Mouse (Mus musculus): ENCODE measurements around the gene Fam189a1. TPM values are rescaled to one million over a fixed set of nuclear protein-coding genes. Genes with fewer than 3 reads are reported as not detected.

The Fam189a1 gene
- polyA plus RNA-seq, 1 experiment from 2014 or later: 5.0 TPM

DNA sequence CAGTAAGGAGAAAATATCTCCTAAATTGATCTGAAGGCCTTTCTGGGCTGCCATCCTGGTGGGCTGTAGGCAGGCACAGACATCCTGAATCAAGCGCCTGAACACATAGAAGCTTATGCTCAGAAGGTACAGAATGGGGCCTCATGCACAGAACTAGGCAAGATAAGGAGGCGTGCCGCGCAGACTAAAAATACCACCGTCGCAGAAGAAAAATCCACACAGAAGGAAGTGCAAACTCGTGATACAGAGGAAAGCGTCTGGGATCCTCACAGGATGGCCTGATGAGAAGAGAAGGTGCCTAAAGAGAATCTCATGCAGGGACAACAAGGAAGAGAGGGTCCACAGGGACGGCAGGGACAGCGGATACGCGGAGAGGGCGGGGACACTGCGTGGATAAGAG, 58.7 kb downstream of the Fam189a1 start:
- ATAC-seq (replicated peaks): no peak
- no peak overlapping the region for H3K4me2 ChIP-seq (replicated peaks)
- H3K27me3 ChIP-seq: no peaks in the 10 kb centered on the region
- H3K4me1 ChIP-seq: no peaks in the 10 kb centered on the region
- H3K9me3 ChIP-seq: no peaks in the 10 kb centered on the region
- no peaks in the 10 kb centered on the region for H3K36me3 ChIP-seq
- no peak overlapping the region for H3K27ac ChIP-seq (replicated peaks)
- H3K9ac ChIP-seq (replicated peaks): no peak overlapping the region
- WGBS: 92% methylated on average over 14 of the region's 14 CpGs
- H3K4me3 ChIP-seq: no peak overlapping the region

DNA sequence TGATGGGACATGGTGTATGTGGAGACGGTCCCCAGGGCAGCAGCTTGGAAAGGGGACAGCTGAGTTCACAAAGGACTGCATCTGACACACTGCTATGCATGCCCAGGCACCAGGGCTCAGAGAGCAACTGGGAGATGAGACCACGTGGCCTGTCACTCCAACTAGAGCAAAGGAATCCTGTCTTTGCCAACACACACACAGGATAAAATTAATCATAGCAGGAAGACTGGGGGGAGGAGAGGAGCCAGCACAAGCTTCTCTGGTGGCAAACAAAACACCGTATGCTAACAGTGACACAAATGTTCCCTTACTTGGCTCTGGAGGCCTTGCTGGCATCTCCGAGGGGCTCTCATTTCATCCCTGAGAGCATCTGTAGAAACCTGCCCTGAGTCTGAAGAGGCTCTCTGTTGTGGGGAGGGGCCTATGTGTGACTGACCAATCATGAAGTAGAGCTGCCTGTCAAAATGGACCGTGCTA, 60.7 kb downstream of the Fam189a1 start:
- H3K4me1 ChIP-seq: no peaks in the 10 kb centered on the region
- H3K9me3 ChIP-seq: no peaks in the 10 kb centered on the region
- no peaks in the 10 kb centered on the region for H3K27me3 ChIP-seq
- 51% methylated on average over 5 of the region's 5 CpGs for WGBS
- H3K4me3 ChIP-seq: no peak overlapping the region
- no peak overlapping the region for H3K4me2 ChIP-seq (replicated peaks)
- H3K36me3 ChIP-seq: no peaks in the 10 kb centered on the region
- peak; percentile 63 for ATAC-seq (replicated peaks)
- H3K9ac ChIP-seq (replicated peaks): no peak overlapping the region
- H3K27ac ChIP-seq (replicated peaks): no peak overlapping the region

DNA sequence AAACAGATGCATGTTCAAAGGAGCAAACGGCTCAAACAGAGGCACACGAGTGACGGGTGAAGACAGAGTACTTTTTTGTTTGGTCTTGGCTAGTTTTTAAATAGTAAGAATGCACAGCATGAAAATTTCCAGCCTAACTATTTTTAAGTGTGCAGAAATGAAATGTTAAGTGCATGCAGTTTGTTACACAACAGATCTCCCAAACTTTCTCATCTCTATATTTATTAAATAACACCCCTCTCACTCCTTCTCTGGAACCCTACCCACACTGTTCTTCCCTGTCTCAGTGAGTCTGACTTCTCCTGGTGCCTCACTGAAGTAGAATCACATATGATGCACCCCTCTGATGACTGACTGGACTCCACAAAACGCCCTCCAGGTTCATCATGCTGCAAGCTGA, 63.1 kb downstream of the Fam189a1 start:
- Histone ChIP-seq H3K4me1 (peaks cover 3% of the 10 kb centered on the region; the same call in 1 of the 2 replicates), H3K4me3 (no peak overlapping the region), H3K4me2 (replicated peaks) (no peak overlapping the region), H3K27me3 (no peaks in the 10 kb centered on the region), H3K9me3 (no peaks in the 10 kb centered on the region), H3K27ac (replicated peaks) (no peak overlapping the region), H3K36me3 (no peaks in the 10 kb centered on the region), H3K9ac (replicated peaks) (no peak overlapping the region)
- ATAC-seq (replicated peaks): no peak
- 79% methylated on average over 4 of the region's 4 CpGs for WGBS

DNA sequence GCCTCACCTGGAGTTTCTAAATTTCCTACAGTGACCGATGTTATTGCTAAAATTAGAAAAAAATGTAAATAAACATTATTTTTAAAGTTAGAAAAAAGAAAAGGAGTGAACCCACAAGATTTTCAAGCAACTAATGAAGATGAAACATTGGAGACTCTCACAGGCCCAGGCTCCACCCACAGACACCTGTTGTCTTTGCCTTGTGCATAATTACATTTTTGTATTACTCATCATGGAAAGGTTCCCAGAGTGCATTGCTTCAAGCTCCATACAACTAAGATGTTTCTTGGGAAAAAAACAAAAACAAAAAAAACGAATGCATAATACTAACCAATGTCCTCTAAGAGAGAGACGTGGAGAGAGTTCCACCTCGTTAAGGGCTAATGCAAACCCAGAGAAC, 64.9 kb downstream of the Fam189a1 start:
- Histone ChIP-seq H3K4me1 (peaks cover 3% of the 10 kb centered on the region; the same call in 1 of the 2 replicates), H3K36me3 (no peaks in the 10 kb centered on the region), H3K4me2 (replicated peaks) (no peak overlapping the region), H3K27ac (replicated peaks) (no peak overlapping the region), H3K9ac (replicated peaks) (no peak overlapping the region), H3K9me3 (no peaks in the 10 kb centered on the region), H3K27me3 (no peaks in the 10 kb centered on the region), H3K4me3 (no peak overlapping the region)
- 70% methylated on average over 4 of the region's 4 CpGs for WGBS
- no peak for ATAC-seq (replicated peaks)

DNA sequence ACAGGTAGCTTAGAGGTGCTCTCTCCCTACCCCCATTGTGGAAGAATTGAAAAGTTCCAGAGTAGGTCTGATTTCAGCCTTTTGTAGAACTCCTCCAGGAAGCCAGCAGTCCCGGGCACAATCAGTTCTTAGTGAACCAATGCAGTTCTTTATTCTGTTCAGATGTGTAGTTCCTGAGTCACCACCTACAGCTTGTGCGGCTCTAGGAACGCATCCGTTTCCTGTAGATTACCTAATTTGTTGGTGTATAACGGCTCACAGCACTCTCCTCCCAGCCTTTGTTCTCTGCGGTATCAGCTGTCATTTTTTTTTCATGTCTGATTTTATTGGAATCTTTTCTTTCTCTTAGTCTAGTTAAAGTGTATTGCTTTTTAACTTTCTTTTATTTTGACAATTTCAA, 70.4 kb downstream of the Fam189a1 start:
- no peaks in the 10 kb centered on the region for H3K27me3 ChIP-seq
- ATAC-seq (replicated peaks): no peak
- H3K36me3 ChIP-seq: no peaks in the 10 kb centered on the region
- H3K4me3 ChIP-seq: no peak overlapping the region
- no peak overlapping the region for H3K27ac ChIP-seq (replicated peaks)
- no peak overlapping the region for H3K4me2 ChIP-seq (replicated peaks)
- no peak overlapping the region for H3K9ac ChIP-seq (replicated peaks)
- H3K9me3 ChIP-seq: no peaks in the 10 kb centered on the region
- H3K4me1 ChIP-seq: peaks cover 8% of the 10 kb centered on the region; the same call in 1 of the 2 replicates
- WGBS: 59% methylated on average over 6 of the region's 6 CpGs

DNA sequence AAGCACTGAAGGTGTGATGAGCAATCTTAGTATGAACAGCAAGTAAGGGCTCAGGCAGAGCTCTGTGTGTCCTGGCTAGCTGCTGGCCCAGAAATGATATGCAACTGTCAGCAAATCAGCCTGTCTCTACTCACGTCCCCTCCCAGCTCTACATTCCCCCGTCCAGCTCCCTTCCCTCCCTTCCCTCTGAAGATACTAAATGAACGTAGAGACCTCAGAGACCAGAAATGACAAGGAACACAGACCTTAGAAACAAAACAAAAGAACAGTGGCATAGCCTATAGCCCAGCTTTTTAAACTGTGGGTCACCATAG, 73.6 kb downstream of the Fam189a1 start:
- Histone ChIP-seq H3K27me3 (no peaks in the 10 kb centered on the region), H3K9me3 (no peaks in the 10 kb centered on the region), H3K4me2 (replicated peaks) (no peak overlapping the region), H3K4me1 (peaks cover 5% of the 10 kb centered on the region; the same call in 1 of the 2 replicates), H3K4me3 (no peak overlapping the region), H3K9ac (replicated peaks) (no peak overlapping the region), H3K36me3 (no peaks in the 10 kb centered on the region), H3K27ac (replicated peaks) (no peak overlapping the region)
- 32% methylated on average over 3 of the region's 3 CpGs for WGBS
- ATAC-seq (replicated peaks): no peak

DNA sequence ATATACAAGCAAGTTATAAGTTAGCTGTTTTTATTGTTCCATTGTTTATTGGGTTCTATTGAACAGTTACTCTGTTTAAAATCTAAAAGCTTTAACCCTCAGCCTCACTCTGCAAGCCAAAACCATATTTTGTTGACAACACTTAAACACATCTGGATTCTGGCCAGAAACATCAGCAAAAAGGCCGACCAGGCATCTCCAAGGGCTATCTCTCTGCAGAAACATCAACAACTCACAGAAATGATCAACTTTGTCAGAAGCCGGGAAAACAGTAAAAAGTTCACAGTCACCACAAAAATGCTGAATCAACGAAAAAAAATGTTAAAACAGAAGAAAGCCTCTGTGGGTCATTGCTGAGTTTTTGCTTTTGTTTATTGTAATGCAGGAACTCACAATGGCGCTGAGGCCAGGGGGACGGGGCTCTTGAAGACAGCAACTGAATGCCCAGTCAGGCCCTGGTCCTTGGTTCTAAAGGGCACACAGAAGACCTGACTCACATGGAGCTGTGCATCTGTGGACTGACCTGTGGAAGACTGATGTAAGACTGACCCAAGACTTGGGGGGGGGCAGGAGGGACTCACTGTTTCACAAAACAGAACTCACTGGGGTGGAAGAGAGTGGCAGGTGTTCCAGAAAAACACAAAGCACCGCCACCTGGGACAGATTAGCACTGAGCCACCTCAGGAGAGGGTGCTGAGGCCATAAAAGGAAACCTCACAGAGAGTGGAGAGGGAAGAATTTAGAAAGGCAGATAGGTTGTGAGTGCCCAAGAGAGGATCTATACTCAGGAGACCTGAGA, 74.2 kb downstream of the Fam189a1 start:
- no peaks in the 10 kb centered on the region for H3K27me3 ChIP-seq
- ATAC-seq (replicated peaks): no peak
- H3K4me1 ChIP-seq: peaks cover 5% of the 10 kb centered on the region; the same call in 1 of the 2 replicates
- H3K9ac ChIP-seq (replicated peaks): no peak overlapping the region
- no peak overlapping the region for H3K4me3 ChIP-seq
- no peak overlapping the region for H3K27ac ChIP-seq (replicated peaks)
- WGBS: 30% methylated on average over 6 of the region's 6 CpGs
- no peaks in the 10 kb centered on the region for H3K9me3 ChIP-seq
- no peak overlapping the region for H3K4me2 ChIP-seq (replicated peaks)
- no peaks in the 10 kb centered on the region for H3K36me3 ChIP-seq

DNA sequence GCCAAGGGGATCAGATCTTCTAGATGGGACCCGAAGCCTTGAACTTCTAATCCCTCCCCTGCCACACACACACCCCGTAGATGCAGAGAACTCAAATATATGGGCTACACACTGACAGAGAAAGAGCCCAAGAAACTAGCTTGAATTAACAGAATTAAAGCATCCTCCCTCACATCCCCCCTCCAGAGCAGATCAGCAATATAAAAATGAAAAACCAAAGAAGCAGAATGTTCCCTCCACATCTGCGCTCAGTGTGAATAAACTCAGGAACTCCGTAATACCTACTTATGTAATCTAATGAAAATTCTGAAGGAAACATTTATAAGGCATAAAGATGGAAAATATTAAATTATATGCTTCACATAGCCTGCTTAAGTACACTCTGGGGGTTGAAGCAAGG, 80.2 kb downstream of the Fam189a1 start:
- no peak overlapping the region for H3K4me2 ChIP-seq (replicated peaks)
- no peak overlapping the region for H3K9ac ChIP-seq (replicated peaks)
- no peak for ATAC-seq (replicated peaks)
- no peaks in the 10 kb centered on the region for H3K4me1 ChIP-seq
- no peaks in the 10 kb centered on the region for H3K9me3 ChIP-seq
- no peak overlapping the region for H3K4me3 ChIP-seq
- no peak overlapping the region for H3K27ac ChIP-seq (replicated peaks)
- H3K36me3 ChIP-seq: no peaks in the 10 kb centered on the region
- H3K27me3 ChIP-seq: no peaks in the 10 kb centered on the region
- 93% methylated on average over 4 of the region's 4 CpGs for WGBS

DNA sequence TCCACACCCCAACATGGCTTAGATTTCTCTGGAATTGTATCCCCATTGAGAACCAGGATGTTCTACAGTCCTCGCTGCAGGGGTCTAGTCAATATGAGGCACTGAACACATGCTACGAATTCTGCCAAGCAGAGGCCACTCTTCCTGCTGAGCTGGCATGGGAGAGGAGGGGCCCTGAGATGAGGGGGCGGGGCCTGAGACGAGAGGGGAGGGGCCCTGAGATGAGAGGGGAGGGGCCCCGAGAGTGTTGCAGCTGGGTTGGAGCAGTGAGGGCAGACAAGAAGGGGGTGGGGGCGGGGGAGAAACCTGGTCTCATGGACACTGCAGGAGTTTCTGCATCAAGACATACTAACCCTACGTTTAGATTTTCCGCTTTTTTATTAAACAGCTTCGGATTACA, 82.2 kb downstream of the Fam189a1 start:
- H3K4me2 ChIP-seq (replicated peaks): no peak overlapping the region
- no peak overlapping the region for H3K27ac ChIP-seq (replicated peaks)
- H3K36me3 ChIP-seq: no peaks in the 10 kb centered on the region
- no peaks in the 10 kb centered on the region for H3K4me1 ChIP-seq
- no peaks in the 10 kb centered on the region for H3K27me3 ChIP-seq
- no peak overlapping the region for H3K9ac ChIP-seq (replicated peaks)
- H3K4me3 ChIP-seq: no peak overlapping the region
- no peaks in the 10 kb centered on the region for H3K9me3 ChIP-seq
- peak; percentile 44; the same call in 1 of the 2 replicates for ATAC-seq (replicated peaks)
- WGBS: 48% methylated on average over 9 of the region's 9 CpGs

DNA sequence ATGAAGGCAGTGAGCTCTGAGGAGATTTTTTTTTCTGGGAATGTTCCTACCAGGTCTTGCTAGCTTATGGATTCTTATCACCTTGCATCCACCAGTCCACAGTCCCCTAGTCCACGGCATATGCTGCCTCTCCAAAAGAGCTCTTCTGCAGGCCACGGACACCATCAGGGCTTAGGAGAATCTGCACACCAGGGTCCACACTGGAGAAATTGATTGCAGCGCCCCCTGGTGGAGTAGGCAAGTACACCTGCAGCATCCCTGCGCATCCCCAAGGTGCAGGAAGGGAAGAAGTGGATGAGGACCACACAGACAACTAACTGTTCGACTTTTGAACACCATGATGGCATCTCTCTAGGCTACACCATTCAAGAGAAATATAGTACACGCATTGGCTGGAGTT, 82.8 kb downstream of the Fam189a1 start:
- Histone ChIP-seq H3K27ac (replicated peaks) (no peak overlapping the region), H3K27me3 (no peaks in the 10 kb centered on the region), H3K9me3 (no peaks in the 10 kb centered on the region), H3K4me2 (replicated peaks) (no peak overlapping the region), H3K4me1 (no peaks in the 10 kb centered on the region), H3K4me3 (no peak overlapping the region), H3K36me3 (no peaks in the 10 kb centered on the region), H3K9ac (replicated peaks) (no peak overlapping the region)
- ATAC-seq (replicated peaks): peak; percentile 67
- WGBS: 23% methylated on average over 6 of the region's 6 CpGs

DNA sequence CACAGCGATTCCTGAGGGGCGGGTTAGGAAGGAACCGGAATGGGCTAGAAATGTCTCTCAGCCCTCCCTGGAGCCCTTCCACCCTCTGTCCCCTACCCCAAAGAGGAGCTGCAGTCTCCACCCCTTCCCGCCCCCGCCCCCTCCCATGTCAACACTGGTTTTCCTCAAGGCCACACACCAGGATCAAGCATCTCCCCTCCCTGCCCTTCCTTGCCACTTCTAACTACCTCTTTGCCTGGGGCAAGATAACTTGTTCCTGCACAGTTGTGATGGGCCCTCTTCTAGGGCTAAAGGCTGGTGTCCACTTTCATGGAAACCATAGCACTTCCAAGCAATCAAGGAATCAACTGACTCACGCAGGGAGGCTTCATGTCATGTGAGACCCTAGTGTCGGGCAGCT, 90.2 kb downstream of the Fam189a1 start:
- H3K9ac ChIP-seq (replicated peaks): no peak overlapping the region
- no peak overlapping the region for H3K4me3 ChIP-seq

DNA sequence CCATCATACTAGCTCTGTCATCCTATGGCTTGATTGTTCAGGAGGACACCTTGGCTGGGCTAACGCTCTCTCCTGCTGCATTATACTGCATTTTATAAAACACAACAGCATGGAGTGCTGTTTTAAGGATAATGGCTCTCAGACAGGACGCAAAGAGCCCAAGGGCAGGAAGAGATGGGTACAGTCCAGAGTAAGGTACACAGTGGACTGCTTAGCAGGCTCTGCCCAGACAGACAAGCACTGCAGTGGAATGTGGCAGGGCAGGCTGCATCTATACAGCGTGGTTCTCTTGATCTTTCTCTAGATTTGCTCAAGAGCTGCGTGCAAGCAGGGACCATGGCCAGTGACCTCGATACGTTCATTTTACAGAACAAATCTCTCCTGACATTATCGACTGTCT, 90.9 kb downstream of the Fam189a1 start:
- H3K4me1 ChIP-seq: peaks cover 3% of the 10 kb centered on the region; the same call in 1 of the 2 replicates
- H3K4me2 ChIP-seq (replicated peaks): no peak overlapping the region
- no peak overlapping the region for H3K9ac ChIP-seq (replicated peaks)
- ATAC-seq (replicated peaks): no peak
- 84% methylated on average over 7 of the region's 7 CpGs for whole genome bisulfite sequencing
- no peaks in the 10 kb centered on the region for H3K9me3 ChIP-seq
- H3K27ac ChIP-seq (replicated peaks): no peak overlapping the region
- H3K27me3 ChIP-seq: no peaks in the 10 kb centered on the region
- H3K36me3 ChIP-seq: no peaks in the 10 kb centered on the region
- H3K4me3 ChIP-seq: no peak overlapping the region

More for the DNA sequence above, 90.2 kb downstream of the Fam189a1 start:
- no peaks in the 10 kb centered on the region; the same call in 1 of the 2 replicates for H3K4me1 ChIP-seq
- H3K36me3 ChIP-seq: no peaks in the 10 kb centered on the region
- ATAC-seq (replicated peaks): no peak
- WGBS: 83% methylated on average over 7 of the region's 7 CpGs
- no peaks in the 10 kb centered on the region for H3K9me3 ChIP-seq
- H3K4me2 ChIP-seq (replicated peaks): no peak overlapping the region
- H3K27ac ChIP-seq (replicated peaks): no peak overlapping the region
- H3K27me3 ChIP-seq: no peaks in the 10 kb centered on the region

DNA sequence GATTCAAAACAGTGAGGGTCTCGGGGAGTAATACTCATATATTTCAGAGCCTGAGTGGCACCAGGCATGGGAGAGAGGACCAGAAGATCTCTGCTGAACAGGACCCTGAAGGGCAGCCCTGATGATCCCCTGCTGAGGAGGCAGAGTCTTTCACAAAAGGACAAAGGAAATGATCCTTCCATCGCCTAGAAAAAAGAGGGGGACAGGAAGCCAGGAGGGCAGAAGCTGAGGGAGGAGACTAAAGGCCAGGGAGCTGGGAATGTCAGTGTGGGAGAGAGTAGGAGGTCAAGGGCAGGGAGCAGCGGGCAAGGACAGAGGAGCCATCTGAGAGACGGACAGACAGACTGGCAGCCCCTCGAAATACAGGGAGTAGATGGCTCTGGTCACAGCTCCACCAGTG, 91.7 kb downstream of the Fam189a1 start:
- no peak overlapping the region for H3K27ac ChIP-seq (replicated peaks)
- H3K4me3 ChIP-seq: no peak overlapping the region
- no peak for ATAC-seq (replicated peaks)
- H3K4me2 ChIP-seq (replicated peaks): no peak overlapping the region
- H3K9ac ChIP-seq (replicated peaks): no peak overlapping the region
- 20% methylated on average over 5 of the region's 5 CpGs for WGBS
- H3K27me3 ChIP-seq: no peaks in the 10 kb centered on the region
- H3K36me3 ChIP-seq: no peaks in the 10 kb centered on the region
- no peaks in the 10 kb centered on the region for H3K9me3 ChIP-seq
- peaks cover 3% of the 10 kb centered on the region; the same call in 1 of the 2 replicates for H3K4me1 ChIP-seq

Measured in forebrain, embryonic 15.5 days (tissue).